Mouse (Mus musculus): Measurements from ENCODE around the gene Fgd3.

DNA sequence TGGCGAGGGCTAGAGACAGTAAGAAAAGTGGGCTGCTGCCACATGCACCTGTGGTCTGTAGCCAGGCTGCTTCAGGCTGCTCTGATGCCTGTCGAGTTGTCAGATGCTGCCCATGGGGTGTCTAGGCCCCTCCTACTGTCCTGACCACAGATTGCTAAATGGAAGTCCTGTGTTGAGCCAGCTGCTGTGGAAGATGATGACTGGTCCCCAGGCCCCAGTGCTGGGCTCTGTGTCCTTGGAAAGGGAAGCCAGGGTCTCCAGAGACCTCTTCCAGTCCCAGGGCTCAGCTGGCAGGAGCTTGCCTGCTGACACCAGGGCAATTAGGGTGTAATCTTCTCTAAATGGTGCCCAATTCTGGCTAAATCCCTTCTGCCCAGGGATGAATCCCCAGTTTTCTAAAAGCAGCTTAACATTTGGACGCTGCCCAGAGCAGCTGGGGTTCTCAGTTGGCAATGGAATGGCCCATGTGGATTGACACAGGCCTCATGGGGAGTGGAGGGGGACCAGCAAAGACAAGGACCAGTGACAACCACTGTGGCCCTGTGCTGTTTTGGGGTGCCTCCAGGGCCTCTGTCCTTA lies 32.6 kb upstream of the Fgd3 start:
- TF ChIP-seq CTCF (IDR thresholded peaks at IDR 0.05; ENCODE audit: insufficient read depth, low read length): no peak
- TF ChIP-seq POLR2A (IDR thresholded peaks at IDR 0.05; ENCODE audit: borderline replicate concordance, extremely low read depth, low read depth, low read length): no peak

All from lung, adult 2 months (tissue).